Mouse (Mus musculus) CH12.LX (cell line): ENCODE measurements at regions not wholly inside any gene's neighbourhood (a gene's known extent, or its start where the extent isn't known, plus 50 kb on each side); places are given as distances from the start of the nearest gene placed in this dataset.

ENCODE experiments used
- DNase-seq: peaks from one replicate; pipeline ENCODE4 v3.0.0-alpha.2; 2013; ENCODE audit errors: extremely low read depth
- H3K27ac ChIP-seq: 2 replicates; pipeline ENCODE4 v1.5.1; 2012; ENCODE audit warnings: low read depth, mild to moderate bottlenecking, control low read depth, moderate library complexity; ENCODE audit not compliant: insufficient read depth
- H3K27me3 ChIP-seq: replicated peaks from 2 replicates; pipeline ENCODE3; 2012; ENCODE audit warnings: inconsistent platforms
- H3K36me3 ChIP-seq, 2 experiments: replicated peaks in 1 of 2; 2 replicates each; pipeline versions ENCODE3 to v1.6.1; 2012; ENCODE audit warnings: inconsistent platforms in 1 of 2, low read length in 1 of 2, mild to moderate bottlenecking in 1 of 2, mixed read lengths in 1 of 2, moderate library complexity in 1 of 2; ENCODE audit not compliant: control insufficient read depth in 1 of 2, insufficient read depth in 1 of 2
- H3K4me1 ChIP-seq, 2 experiments: 2 replicates each; pipeline ENCODE4 v1.6.1; 2012; ENCODE audit warnings: inconsistent platforms in 1 of 2, moderate library complexity in 1 of 2; ENCODE audit not compliant: insufficient read depth in 2 of 2, control insufficient read depth in 1 of 2
- H3K4me2 ChIP-seq: 2 replicates; pipeline ENCODE4 v1.6.1; 2012; ENCODE audit warnings: low read depth, mild to moderate bottlenecking, control low read depth; ENCODE audit not compliant: poor library complexity, insufficient read depth, severe bottlenecking
- H3K4me3 ChIP-seq, 3 experiments: fragments of 150-350 bp in 1 of 3; sonication (generic) in 1 of 3; replicated peaks in 1 of 3; 2 replicates each; pipeline versions ENCODE3 to v1.5.1; 2011 to 2012; ENCODE audit warnings: low read depth in 2 of 3, low read length in 2 of 3, mild to moderate bottlenecking in 2 of 3, moderate library complexity in 2 of 3, control low read depth in 1 of 3, improper control_type of control experiment in 1 of 3, inconsistent platforms in 1 of 3, mixed read lengths in 1 of 3; ENCODE audit not compliant: poor library complexity in 1 of 3
- H3K79me2 ChIP-seq: replicated peaks from 2 replicates; pipeline ENCODE4 v1.6.1; 2012; ENCODE audit warnings: mild to moderate bottlenecking, moderate library complexity; ENCODE audit not compliant: control insufficient read depth, poor library complexity, insufficient read depth, severe bottlenecking; ENCODE audit errors: extremely low read depth
- H3K9ac ChIP-seq: 2 replicates; pipeline ENCODE4 v1.6.1; 2012; ENCODE audit warnings: low read depth, mild to moderate bottlenecking, control low read depth, moderate library complexity; ENCODE audit not compliant: insufficient read depth
- H3K9me3 ChIP-seq: replicated peaks from 2 replicates; pipeline ENCODE3; 2012; ENCODE audit warnings: low read length, inconsistent platforms, mixed read lengths
- BHLHE40 ChIP-seq: IDR thresholded peaks from 2 replicates; pipeline ENCODE4 v1.6.1; 2011; ENCODE audit warnings: mild to moderate bottlenecking, low read depth, low read length, improper control_type of control experiment
- CTCF ChIP-seq, 2 experiments: IDR thresholded peaks in 1 of 2; conservative IDR thresholded peaks in 1 of 2; 2 replicates each; pipeline ENCODE4 v1.5.1; 2011 to 2012; ENCODE audit warnings: low read depth in 2 of 2, low read length in 2 of 2, improper control_type of control experiment in 1 of 2, inconsistent platforms in 1 of 2, mild to moderate bottlenecking in 1 of 2, moderate library complexity in 1 of 2
- E2F4 ChIP-seq: IDR thresholded peaks from 2 replicates; pipeline ENCODE4 v1.6.1; 2011; ENCODE audit warnings: low read depth, low read length, improper control_type of control experiment; ENCODE audit not compliant: insufficient replicate concordance
- ETS1 ChIP-seq: conservative IDR thresholded peaks from 2 replicates; pipeline ENCODE4 v1.6.1; 2012; ENCODE audit warnings: low read depth, mild to moderate bottlenecking, inconsistent platforms, low read length, improper control_type of control experiment, moderate library complexity
- GABPA ChIP-seq: IDR thresholded peaks from 2 replicates; pipeline ENCODE4 v1.6.1; 2012; ENCODE audit warnings: low read depth, low read length, improper control_type of control experiment, inconsistent platforms; ENCODE audit not compliant: insufficient replicate concordance
- HCFC1 ChIP-seq: IDR thresholded peaks from 2 replicates; pipeline ENCODE4 v1.6.1; 2012; ENCODE audit warnings: low read depth, mild to moderate bottlenecking, inconsistent platforms, low read length, improper control_type of control experiment
- KAT2A ChIP-seq: IDR thresholded peaks from 2 replicates; pipeline ENCODE4 v1.6.1; 2012; ENCODE audit warnings: low read length, improper control_type of control experiment, inconsistent platforms; ENCODE audit not compliant: insufficient replicate concordance
- MAFK ChIP-seq: IDR thresholded peaks from 2 replicates; pipeline ENCODE4 v1.6.1; 2011; ENCODE audit warnings: low read length, improper control_type of control experiment; ENCODE audit not compliant: insufficient replicate concordance
- MEF2A ChIP-seq: IDR thresholded peaks from 2 replicates; pipeline ENCODE4 v1.6.1; 2014; ENCODE audit warnings: low read depth, mild to moderate bottlenecking, inconsistent platforms, low read length, improper control_type of control experiment, borderline replicate concordance
- MXI1 ChIP-seq: IDR thresholded peaks from 2 replicates; pipeline ENCODE4 v1.6.1; 2011; ENCODE audit warnings: mild to moderate bottlenecking, low read depth, low read length, improper control_type of control experiment
- NELFE ChIP-seq: IDR thresholded peaks from 2 replicates; pipeline ENCODE4 v1.6.1; 2011; ENCODE audit warnings: low read depth, low read length, improper control_type of control experiment
- PAX5 ChIP-seq: IDR thresholded peaks from 2 replicates; pipeline ENCODE4 v1.6.1; 2012; ENCODE audit warnings: low read length, inconsistent platforms, mixed read lengths
- POLR2A ChIP-seq: IDR thresholded peaks from 2 replicates; pipeline ENCODE4 v1.6.1; 2011; ENCODE audit warnings: low read depth, mild to moderate bottlenecking, improper control_type of control experiment, low read length
- POLR2AphosphoS2 ChIP-seq: IDR thresholded peaks from 2 replicates; pipeline ENCODE4 v1.6.1; 2011; ENCODE audit warnings: low read depth, low read length, improper control_type of control experiment
- RAD21 ChIP-seq: IDR thresholded peaks from 2 replicates; pipeline ENCODE4 v1.6.1; 2011; ENCODE audit warnings: low read depth, mild to moderate bottlenecking, low read length, improper control_type of control experiment, moderate library complexity
- SIN3A ChIP-seq: IDR thresholded peaks from 2 replicates; pipeline ENCODE4 v1.6.1; 2012; ENCODE audit warnings: low read length, improper control_type of control experiment, inconsistent platforms
- SMC3 ChIP-seq: IDR thresholded peaks from 2 replicates; pipeline ENCODE4 v1.6.1; 2011; ENCODE audit warnings: low read depth, low read length, improper control_type of control experiment
- TBP ChIP-seq: conservative IDR thresholded peaks from 2 replicates; pipeline ENCODE4 v1.6.1; 2011; ENCODE audit warnings: low read depth, low read length, improper control_type of control experiment
- TCF12 ChIP-seq: IDR thresholded peaks from 2 replicates; pipeline ENCODE4 v1.6.1; 2014; ENCODE audit warnings: low read depth, mild to moderate bottlenecking, inconsistent platforms, low read length, improper control_type of control experiment
- UBTF ChIP-seq: IDR thresholded peaks from 2 replicates; pipeline ENCODE4 v1.6.1; 2012; ENCODE audit warnings: low read depth, mild to moderate bottlenecking, inconsistent platforms, low read length, improper control_type of control experiment, moderate library complexity
- USF1 ChIP-seq: IDR thresholded peaks from 2 replicates; pipeline ENCODE4 v1.6.1; 2014; ENCODE audit warnings: low read depth, mild to moderate bottlenecking, inconsistent platforms, low read length, improper control_type of control experiment
- ZC3H11A ChIP-seq: IDR thresholded peaks from 2 replicates; pipeline ENCODE4 v1.6.1; 2012; ENCODE audit warnings: low read depth, mild to moderate bottlenecking, inconsistent platforms, low read length, improper control_type of control experiment
- ZKSCAN1 ChIP-seq: IDR thresholded peaks from 2 replicates; pipeline ENCODE4 v1.6.1; 2012; ENCODE audit warnings: low read depth, inconsistent platforms, low read length, improper control_type of control experiment, borderline replicate concordance
- ZMIZ1 ChIP-seq: IDR thresholded peaks from 2 replicates; pipeline ENCODE4 v1.6.1; 2012; ENCODE audit warnings: low read depth, mild to moderate bottlenecking, inconsistent platforms, low read length, improper control_type of control experiment
- dilution Hi-C: fragments of 300-500 bp; cut with MboI; formaldehyde crosslinking; loops from 2 replicates; pipeline ENCODE4 v1.14.3; 2020; ENCODE audit warnings: low sequenced_read_pairs; ENCODE audit not compliant: extremely low pct_unique_long_range_greater_than_20kb, extremely low pct_ligation_motif_present
- in situ Hi-C: fragments of 300-500 bp; cut with MboI; formaldehyde crosslinking; loops from 3 replicates; pipeline ENCODE4 v1.14.3; 2019; ENCODE audit warnings: low sequenced_read_pairs, low pct_ligation_motif_present, low pct_unique_long_range_greater_than_20kb, mixed read lengths

DNA sequence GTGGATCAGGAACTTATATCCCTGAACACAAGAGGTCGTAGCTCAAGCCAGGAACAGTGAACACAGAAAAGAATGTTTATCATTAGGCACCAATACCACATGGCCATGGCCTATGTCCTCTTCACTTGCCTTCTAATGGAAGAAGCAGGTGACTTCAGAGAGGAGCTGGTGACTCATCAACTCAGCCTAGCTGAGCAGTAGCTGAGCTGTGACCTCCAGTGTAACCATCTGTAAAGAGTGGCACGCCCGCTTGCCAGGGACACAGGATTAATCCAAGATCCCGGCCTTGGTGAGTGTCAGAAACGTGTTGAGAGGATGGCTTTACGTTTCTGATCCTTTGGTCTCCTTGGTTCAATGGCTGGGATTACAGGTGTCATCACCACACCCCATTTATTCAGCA is 82.0 kb upstream of the Ppm1b start:
- Histone ChIP-seq H3K4me3 (no peak overlapping the region), H3K4me2 (no peak overlapping the region), H3K36me3 (no peaks in the 10 kb centered on the region), H3K9me3 (no peaks in the 10 kb centered on the region), H3K79me2 (0 out of 2 replicates have a peak, but pooled peaks cover 3% of the 10 kb centered on the region), H3K27ac (no peak overlapping the region), H3K4me1 (peaks cover 0 to 18% of the 10 kb centered on the region in 2 experiments; a peak in 2 of 4 replicates), H3K27me3 (no peaks in the 10 kb centered on the region), H3K9ac (no peak overlapping the region)
- no peak for TF ChIP-seq RAD21
- no peak for DNase-seq
- dilution Hi-C loops (no loop called here), in situ Hi-C loops (no loop called here)

DNA sequence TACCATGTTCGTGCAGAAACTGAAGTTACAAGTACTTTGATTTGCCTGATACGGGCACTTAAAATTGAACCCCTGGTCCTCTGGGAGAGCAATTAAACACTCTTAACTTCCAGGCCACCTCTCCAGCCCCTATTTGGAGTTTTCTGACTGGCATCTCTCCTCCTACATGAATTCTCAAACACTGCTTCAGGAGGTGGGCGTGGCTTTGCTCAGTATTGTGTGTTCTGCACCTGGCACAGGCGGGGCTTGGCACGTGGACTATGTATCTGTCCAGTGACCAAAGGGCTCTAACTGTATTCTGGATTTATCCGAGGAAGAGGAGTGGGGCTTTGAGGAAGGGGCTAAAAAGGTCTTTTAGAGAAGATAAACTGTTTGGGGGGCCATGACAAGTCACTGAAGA is 81.5 kb upstream of the Ppm1b start:
- no peak overlapping the region for H3K4me3 ChIP-seq
- no peak overlapping the region for H3K4me2 ChIP-seq
- H3K9ac ChIP-seq: no peak overlapping the region
- in situ Hi-C loops (no loop called here), dilution Hi-C loops (no loop called here)
- no peaks in the 10 kb centered on the region for H3K27me3 ChIP-seq
- TF ChIP-seq ZC3H11A: no peak
- TF ChIP-seq PAX5: no peak
- no peak for TF ChIP-seq POLR2AphosphoS2
- TF ChIP-seq POLR2A: no peak
- no peak for TF ChIP-seq E2F4
- no peak for TF ChIP-seq TCF12
- H3K9me3 ChIP-seq: no peaks in the 10 kb centered on the region
- no peak for DNase-seq
- H3K27ac ChIP-seq: no peak overlapping the region
- H3K36me3 ChIP-seq: no peaks in the 10 kb centered on the region
- H3K79me2 ChIP-seq: no peaks in the 10 kb centered on the region
- peaks cover 0 to 18% of the 10 kb centered on the region in 2 experiments; a peak in 2 of 4 replicates for H3K4me1 ChIP-seq

DNA sequence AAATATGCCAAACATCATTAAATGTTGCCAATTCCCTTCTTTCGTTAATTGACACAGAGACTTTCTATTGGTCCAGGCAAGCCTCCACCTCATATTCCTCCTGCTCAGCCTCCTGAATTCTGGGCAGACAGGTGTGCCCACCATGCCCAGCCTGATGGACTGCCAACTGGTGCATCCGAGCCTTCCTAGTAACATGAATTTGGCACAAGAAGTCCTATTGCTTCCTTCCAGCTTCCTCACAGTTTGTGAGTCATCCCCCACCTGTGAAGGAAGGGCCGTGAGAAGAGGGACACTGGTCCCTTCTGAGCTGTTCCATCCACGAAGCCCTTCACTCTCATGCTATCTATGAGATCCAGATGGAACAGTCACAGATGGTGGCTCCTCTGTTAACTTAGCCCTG is 80.5 kb upstream of the Ppm1b start:
- dilution Hi-C loops: no loop called here
- no peaks in the 10 kb centered on the region for H3K27me3 ChIP-seq
- TF ChIP-seq CTCF (conservative IDR thresholded peaks at IDR 0.05 in 1 of 2, IDR thresholded peaks at IDR 0.05 in 1 of 2; ENCODE audit: low read depth in 2 of 2, low read length in 2 of 2) (no peak), MXI1 (no peak), USF1 (no peak), GABPA (no peak), MAFK (no peak), KAT2A (no peak), BHLHE40 (no peak), SIN3A (no peak), ZKSCAN1 (no peak), ETS1 (no peak), UBTF (no peak), MEF2A (no peak), NELFE (no peak), HCFC1 (no peak), SMC3 (no peak), ZMIZ1 (no peak), E2F4 (no peak), TBP (no peak), POLR2AphosphoS2 (no peak)
- no peak overlapping the region for H3K4me3 ChIP-seq
- no peak for DNase-seq
- no peaks in the 10 kb centered on the region for H3K79me2 ChIP-seq
- no peaks in the 10 kb centered on the region for H3K36me3 ChIP-seq
- H3K9ac ChIP-seq: no peak overlapping the region
- H3K4me1 ChIP-seq: peaks cover 0 to 18% of the 10 kb centered on the region in 2 experiments; a peak in 2 of 4 replicates
- in situ Hi-C loops: no loop called here
- H3K4me2 ChIP-seq: no peak overlapping the region
- no peaks in the 10 kb centered on the region for H3K9me3 ChIP-seq
- H3K27ac ChIP-seq: no peak overlapping the region
